Mouse (Mus musculus) cerebellum, adult 9-11 months (tissue): ENCODE results near the gene Nfe2l3.
"Not testable (repeated sequence)": the region's sequence is repeated elsewhere in the genome, so short reads cannot be mapped to it uniquely, and the experiment has no call there.

Experiments
- DNase-seq: peaks from one replicate; pipeline ENCODE4 v3.0.0; 2022

Gene Nfe2l3

DNA sequence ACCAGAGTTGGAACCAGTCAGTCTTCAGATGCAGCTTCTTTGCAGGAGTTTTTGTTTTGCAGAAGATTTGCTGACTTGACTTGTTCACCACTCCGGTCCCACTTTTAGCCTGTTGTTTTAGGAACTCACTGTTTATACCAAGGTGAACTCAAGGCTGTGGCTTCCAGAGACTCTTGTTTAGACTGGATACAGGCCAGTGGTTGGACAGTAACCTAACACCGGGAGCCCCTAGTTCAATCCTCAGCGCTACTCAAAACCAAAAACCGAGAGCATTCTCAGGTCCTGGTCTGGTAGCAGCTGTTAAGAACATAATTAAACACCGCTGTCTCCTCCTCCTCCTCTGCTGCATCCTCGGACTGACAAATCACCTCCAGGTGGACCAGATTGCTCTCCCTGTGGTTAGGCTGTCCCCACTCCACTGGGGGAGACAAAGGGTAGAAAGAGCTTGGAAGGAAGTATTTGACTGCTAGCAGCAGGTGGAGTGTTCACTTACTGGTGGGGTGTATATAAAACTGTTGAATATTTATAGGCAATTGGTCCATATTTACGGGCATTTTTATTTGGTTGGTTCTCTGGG is 20.5 kb downstream of the Nfe2l3 start:
- DNase-seq: no peak

DNA sequence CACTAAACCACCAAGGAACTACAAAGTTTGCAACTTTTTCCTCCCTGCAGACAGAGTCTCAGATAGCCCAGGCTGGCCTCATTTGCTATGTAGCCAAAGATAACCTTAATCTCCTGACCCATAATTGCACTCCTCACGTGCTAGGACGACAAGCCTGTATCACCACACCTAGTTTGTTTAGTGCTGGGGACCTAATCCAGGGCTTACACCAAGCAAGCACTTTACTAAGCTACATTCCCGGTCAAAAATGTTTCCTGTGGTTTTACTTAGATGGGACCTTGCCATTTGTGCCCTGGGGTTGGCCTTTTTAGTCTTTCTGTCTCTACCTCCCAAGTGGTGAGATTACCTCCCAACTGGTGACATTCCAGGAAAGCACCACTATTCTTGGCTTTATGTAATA is 22.5 kb downstream of the Nfe2l3 start:
- no peak for DNase-seq

DNA sequence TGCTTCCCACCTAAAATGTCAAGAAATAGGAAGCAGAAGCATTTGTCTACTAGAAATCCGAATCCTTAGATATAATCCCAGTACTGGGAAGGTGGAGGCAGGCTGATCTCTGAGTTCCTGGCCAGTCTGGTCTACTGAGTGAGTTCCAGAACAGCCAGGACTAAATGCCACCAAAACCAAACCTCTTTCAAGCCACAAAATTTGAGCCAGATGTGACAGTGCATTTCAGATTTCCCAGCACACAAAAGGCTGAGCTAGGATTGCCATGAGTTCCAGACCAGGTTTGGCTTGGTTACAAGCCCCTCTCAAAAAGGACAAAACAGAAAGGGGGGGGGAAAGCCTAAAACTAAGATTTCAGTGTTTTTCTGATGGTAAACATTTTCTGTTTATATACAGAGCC is 23.7 kb downstream of the Nfe2l3 start:
- DNase-seq: no peak

DNA sequence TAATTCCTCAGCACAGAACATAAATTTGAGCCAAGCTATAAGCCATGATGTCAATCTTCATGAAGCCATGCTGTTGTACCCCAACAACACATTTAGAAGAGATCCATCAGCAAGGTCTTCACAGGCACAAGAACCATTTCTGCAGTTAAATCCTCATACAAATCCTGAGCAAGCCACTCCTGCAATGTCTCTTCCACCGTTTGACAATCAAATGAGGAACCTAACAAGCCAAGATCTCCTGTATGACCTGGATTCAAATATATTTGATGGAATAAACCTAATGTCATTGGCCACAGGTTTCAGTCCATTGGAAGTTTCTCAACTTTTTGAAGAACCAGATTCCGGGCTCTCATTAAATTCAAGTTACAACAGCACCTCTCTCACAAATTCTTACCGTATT is 24.8 kb downstream of the Nfe2l3 start:
- no peak for DNase-seq

DNA sequence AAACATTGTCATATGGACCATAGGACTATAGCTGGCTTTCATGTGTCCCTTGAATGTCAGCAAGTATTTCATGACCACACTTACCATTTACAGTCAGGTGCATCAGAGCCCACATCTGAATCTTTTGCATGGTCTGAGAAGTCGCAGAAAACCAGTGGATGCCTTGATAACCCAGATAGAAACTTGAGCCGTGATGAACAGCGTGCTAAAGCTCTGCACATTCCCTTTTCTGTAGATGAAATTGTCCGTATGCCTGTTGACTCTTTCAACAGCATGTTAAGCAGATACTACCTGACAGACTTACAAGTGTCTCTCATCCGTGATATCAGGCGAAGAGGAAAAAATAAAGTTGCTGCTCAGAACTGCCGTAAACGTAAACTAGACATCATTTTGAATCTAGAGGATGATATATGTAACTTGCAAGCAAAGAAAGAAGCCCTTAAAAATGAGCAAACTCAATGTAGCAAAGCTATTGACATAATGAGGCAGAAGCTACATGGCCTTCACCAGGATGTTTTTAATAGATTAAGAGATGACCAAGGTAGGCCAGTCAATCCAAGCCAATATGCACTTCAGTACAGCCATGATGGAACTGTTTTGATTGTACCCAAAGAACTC is 25.4 kb downstream of the Nfe2l3 start:
- DNase-seq: no peak

DNA sequence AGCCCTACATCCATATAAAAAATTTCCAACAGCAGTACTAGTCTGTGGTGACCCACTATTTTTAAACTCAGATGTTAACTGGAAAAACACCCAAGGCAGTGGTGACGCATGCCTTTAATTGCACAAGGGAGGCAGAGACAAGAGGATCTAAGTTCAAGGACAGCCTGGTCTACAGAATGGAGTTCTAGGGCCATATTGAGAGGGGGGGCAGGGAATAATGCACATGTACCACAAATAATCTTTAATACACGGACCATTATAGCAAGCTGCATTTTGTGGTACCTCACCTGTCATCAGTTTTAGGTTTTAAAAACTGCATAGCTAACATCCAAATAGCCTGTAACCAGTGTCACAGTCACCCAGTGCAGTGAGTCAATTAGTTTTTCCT is 26.4 kb downstream of the Nfe2l3 start:
- no peak for DNase-seq

DNA sequence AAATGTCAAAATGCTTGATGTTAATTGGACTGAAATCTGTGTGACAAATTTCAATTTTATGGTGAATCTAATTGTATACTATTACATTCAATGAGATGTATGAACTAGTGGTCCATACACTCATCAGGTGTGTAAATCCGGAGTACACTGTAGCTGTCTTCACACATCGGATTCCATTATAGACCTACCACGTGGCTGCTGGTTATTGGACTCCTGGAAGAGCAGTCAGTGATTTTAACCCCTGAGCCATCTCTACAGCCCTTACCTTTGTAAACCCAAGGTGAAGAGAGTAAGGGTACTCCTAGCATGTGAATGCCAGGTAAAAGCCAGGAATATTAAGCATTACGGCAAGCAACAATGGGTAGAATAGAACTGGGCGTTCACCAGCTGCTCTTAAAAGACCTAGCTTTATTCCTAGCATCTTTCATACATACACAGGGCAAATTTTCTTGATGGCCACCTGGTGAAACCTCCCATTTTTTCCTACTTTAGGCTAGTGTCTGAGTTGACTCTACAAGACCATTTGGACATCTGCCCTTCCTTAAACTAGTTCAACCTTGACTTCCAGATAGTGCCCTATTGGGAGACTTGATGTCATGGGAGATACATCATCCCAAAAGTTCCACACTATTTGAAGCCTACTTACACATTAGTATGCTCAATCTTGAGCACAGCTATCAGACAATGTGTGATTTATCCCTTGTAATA is 27.0 kb downstream of the Nfe2l3 start:
- DNase-seq: no peak

DNA sequence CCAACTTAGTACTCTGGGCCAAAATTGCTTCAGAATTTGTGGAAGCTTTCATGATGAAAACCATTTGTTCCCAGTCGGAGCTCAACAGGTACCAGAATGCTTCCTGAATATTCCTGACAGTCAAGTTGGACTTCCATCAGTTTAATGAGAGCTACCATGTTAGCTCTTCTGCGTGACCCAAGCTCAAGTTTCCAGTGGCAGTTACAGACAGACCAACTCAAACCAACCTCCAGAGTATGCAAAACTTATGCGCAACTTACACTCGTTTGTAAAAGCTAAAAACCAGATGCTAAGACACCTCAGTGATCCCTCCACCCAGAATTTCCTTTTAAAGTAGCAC is 27.5 kb downstream of the Nfe2l3 start:
- no peak for DNase-seq

DNA sequence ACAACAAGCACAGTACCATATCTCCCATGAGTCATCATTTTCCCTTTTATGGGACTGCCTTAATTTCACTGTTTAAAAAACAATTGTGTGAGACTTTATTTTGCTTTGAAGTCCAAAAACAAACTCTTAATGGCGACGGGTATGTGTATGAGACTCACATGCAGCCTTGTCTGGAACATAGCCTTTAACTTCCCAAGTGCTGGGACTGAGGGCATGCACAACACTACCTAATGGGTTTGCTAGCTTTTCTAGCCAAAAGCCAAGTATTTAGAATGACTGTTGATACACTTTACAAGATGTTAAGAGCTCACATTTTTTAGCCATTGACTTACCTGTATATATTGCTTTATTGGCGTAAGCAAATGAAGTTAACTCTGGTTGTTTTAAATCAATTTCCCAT is 27.9 kb downstream of the Nfe2l3 start:
- DNase-seq: no peak

DNA sequence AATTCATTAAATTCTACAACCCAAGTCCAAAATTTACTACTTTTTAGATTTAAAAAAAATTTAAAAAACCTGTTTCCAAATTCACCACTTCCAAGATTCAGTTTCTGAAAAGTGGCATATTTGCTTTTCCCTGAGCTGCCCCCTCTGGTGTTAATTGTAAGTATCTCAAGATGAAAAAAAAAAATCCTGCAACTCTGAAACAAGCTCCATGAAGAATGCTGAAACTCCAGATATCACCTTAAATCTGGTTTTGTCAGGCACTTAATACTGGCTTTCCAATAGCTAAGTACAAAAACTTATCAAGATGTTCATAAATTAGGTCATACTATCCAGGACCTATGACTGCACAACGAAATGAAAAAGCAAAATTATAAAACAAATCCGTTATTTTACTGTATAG is 35.2 kb downstream of the Nfe2l3 start:
- DNase-seq: no peak

DNA sequence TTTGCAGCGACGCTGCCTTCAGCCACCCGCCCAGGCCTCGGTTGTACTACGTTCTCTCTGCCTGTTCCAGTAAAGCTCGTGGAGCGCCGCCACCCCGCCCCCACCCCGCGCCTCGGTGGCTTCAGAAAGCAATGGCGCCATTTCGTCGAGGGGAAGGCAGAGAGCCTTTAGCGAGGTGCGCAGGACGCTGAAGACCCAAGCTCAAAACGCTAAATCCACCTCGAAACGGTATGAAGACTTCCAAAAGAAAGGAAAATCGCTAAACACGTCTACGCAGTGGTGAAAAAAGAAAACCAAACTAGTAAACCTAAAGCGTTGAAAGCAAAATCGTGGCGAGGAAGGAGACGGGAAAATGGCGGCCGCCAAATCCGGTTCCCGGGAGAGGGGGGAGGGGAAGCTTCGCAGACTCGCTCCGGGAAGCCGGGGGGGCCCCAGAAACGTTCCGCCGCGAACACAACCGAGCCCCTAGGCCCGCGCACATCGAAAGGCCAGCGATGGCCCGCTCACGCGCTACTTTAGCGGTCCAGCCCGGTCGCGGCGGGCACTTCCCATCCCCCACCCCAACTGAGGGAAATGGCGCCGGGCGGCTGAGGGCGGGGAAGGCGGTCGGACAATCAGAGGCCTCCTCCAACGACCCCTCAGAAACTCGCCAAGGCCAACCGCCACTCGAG is 36.6 kb downstream of the Nfe2l3 start:
- DNase-seq: peak; percentile 82

DNA sequence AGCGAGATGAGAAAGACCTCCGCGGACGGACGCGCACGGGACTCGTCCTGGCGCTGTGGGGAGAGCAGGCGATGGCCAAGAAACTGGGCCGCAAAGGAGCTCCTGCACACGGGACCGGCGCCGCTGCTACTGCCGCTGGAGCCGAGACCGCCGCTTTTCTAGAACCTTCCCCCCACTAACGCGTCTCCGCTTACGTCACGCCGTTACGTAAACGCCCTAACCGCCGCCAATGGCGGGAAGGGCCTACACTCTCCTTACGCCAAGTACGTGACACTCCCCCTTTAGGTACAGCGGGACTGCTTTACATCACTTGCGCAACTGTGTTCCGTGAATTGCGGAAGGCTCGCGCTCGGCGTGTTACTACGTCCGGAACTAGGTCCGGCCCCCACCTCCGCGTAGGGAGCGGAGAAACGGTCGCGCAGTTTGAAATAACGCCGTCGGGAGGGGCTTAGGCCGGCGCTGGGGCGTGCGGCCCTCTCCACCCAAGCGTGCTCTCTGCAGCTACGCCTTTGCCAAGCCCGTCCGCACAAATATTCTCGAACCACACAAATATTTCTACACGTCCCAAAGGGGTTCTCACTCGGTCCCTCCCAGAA is 37.3 kb downstream of the Nfe2l3 start, which contains the start of gene Hnrnpa2b1:
Gene Hnrnpa2b1 (minus strand): TSS at position 180 of the 596 bp plus-strand sequence.
- peak; percentile 98 for DNase-seq

DNA sequence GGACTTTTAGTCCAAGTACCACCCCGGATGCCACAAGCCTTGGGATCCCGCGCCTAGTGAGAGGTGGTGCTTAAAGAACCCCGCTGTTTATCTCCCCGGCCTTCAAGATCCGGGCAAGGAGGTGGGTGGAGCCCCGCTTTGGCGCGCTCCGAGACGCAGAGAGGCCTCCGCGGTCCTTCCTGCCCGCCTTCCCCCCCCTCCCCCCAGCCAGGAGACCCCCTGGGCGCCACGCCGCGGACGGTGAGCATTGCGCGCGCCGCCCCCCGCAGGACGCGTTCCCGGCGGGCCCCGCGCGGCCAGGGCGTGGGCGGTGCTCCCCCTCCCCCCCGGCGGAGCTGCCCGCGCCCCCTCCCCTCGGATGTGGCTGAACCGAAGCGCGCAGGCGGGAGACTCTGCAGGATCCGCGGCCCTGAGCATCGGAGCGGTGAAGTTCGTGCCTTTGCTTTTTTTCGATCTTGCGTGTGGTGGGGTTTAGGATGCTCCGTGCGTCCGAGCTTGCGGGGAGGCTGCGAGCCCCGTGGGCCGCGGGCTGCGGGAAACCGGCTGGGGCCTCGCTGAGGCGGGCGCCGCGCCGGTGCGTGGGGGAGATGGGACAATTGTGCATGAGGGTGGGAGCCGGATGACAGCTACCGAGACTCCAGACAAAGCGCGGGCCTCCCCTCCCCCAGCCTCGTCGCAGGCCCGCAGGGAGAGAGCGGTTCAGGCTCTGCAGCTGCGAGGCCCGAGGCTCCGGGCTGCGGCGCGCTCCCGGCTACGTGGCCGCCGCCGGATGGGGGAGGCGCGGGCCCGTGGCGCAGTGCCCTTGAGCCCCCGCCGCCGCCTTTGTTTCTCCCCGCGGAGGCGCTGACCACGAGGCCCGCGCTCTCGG is 38.1 kb downstream of the Nfe2l3 start, which contains the start of gene Cbx3:
Gene Cbx3 (plus strand): TSS at position 50 of the 868 bp plus-strand sequence.
- DNase-seq: peak; percentile 87

DNA sequence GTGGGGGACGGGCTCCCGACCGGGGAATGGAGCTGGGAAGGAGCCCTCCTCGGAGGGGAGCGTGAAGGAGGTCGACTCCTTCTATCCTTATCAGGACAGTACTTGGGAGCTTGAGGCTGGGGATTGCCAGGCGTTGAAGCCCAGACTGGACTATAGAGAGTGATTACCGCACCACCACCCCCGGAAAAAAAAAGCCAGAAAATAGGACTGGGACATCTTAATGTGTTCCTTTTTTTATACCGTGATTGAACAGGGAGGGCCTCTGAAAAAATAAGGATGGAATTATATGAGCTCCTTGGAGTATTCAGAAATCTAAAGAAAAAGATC is 38.7 kb downstream of the Nfe2l3 start:
- DNase-seq: no peak

DNA sequence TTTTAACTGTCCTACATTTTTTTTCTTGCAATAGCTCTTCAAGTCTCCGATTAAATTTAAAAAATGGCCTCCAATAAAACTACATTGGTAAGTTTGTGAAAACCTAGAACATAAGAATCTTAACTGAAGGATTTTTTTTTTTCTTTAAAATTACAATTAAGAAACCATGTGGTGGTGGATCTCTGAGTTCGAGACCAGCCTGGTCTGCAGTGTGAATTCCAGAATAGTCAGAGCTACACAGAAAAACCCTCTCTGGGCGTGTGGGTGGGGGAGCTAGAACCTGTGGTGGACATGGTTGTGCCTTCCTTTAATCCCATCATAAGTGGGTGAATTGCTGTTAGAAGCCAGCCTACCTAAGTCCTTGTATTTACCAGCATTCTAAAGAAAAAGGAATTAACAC is 39.3 kb downstream of the Nfe2l3 start:
- DNase-seq: peak; percentile 25

DNA sequence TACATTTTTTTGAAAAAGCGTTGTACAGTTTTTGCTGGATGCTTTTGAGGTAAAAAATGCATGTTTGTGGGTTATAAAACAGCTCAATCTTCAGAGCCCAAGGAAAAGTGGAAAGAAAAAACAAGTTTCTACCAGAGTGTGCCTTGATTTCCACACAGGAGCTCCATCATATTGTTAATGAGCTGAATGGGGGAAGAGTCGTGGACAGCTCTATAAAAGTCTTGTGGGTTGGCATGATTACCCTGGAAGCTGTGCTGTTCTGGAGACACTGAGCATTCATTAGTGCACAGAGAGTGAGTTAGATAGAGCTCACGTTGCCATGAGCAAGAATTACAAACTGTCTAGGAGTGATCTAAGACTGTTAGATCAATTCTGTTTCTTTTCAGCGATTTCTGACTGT is 39.7 kb downstream of the Nfe2l3 start:
- DNase-seq: no peak

DNA sequence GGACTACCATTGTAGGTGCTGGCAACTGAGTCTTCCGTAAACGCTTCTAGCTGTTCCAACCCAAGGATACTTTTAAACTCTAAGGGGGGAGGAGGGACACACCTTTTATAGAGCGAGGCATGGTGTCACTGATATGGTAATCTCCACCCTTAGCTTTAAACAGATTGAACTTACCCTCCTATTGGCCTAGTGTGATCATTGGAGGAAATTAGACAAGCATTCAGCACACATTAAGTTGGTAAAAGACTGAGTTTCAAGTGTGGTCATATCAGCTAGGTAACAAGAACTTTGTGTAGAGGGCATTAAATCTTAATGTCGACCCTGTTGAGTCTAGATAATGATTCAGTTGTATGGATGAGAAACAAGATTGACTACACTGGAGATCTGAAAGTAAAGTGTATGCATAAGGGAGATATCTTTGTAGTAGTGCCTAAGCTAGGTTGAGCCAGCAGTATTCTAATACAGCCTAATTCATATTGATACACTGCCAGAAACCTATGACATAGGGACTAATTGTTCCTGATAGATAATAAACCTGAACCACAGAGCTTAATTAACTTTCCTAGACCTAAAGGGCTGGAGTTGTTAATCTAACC is 46.8 kb downstream of the Nfe2l3 start:
- DNase-seq: no peak

DNA sequence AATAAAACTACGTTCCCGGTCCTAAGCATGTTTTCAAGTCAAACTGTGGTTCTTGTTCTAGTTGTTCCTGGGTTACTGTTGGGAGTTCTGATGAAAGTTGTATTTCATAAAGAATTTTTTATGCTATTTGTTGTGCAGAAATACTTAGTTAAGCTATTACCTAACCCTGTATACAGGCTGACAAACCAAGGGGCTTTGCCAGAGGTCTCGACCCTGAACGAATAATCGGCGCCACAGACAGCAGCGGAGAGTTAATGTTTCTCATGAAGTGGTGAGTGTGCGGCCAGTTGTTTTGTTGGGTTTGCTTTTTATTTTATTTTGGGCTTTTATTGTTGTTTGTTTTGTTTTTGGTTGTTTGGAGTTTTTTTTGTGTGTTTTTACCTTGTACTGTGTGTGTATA is 49.1 kb downstream of the Nfe2l3 start:
- no peak for DNase-seq

DNA sequence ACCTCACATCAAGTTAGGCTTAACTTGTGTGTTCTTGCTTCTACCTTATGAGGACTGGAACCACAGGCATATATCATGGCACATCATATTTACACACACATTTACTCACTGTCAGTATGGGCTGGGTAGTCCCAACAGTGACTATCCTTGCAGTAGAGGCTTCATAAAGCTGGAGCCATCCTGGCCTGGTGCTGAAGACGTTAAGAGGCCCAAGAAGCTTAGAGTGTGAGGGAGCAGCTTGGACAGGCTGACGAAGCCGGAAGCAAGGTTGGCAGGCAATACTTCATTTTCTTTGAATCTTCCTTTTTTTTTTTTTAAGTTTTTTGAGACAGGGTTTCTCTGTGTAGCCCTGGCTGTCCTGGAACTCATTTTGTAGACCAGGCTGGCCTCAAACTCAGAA is 51.4 kb downstream of the Nfe2l3 start:
- no peak for DNase-seq

DNA sequence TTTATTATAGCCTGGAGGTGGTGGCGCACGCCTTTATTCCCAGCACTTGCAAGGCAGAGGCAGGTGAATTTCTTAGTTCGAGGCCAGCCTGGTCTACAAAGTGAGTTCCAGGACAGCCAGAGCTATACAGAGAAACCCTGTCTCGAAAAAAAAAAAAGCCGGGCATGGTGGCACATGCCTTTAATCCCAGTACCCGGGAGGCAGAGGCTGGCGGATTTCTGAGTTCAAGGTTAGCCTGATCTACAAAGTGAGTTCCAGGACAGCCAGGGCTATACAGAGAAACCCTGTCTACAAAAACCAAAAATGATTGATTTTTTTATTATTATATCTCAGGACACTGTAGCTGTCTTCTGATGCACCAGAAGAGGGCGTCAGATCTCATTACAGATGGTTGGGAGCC is 52.1 kb downstream of the Nfe2l3 start:
- DNase-seq: not testable (repeated sequence)

DNA sequence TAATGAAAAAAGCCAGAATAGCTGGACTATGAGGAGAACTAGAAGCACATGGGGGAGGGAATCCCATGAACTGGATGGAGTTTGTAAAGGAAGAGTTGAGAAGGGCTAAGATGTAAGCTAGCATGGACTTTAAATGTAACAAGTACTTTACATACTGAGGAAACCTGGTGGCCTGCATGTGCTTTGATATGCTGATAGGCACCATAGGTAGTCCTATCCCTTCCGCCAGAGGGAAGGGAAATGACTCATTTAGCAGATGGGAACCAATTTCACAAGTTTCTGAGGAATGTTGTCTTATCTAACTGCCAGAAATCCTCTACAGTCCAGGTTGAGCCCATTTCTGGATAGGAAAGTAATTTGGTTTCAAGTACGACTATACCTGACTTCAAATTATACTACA is 53.2 kb downstream of the Nfe2l3 start:
- no peak for DNase-seq

DNA sequence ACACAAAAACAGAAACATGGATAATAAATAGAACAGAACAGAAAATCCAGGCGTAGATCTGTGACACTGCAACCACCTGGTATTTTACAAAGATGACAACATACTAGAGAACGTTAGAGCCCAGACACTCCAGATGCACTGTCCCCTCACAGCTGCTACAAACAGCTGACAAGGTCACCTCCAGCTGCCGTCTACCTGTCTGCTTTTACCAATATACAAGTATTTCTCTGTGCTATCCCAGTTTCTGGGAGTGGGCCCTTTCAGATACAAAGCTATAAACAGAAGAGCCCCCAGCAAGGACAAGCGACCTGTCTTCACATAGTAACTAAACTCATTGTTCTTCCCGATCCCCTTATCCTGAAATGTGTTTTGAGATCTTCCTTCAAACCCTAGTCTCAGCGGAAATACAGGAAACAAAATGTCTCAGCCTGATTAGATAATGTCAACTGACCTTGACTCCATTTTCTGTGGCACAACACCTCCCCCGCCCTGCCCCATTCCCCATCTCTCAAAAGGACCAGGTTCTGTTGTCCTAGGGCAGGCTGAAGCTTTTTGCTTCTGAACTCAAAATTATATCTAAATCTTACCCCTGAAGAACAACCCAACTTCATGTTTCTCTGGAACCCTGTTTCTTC is 53.7 kb downstream of the Nfe2l3 start:
- no peak for DNase-seq
